Mouse (Mus musculus): ENCODE data around the gene Hspb8. TPM values are rescaled to one million over a fixed set of nuclear protein-coding genes. Genes with fewer than 3 reads are reported as not detected.

Hspb8 gene
- total and polyA plus RNA-seq, 3 experiments: not detected

- dilution Hi-C loops (cut with MboI; ENCODE audit: extremely low pct_ligation_motif_present, extremely low pct_unique_long_range_greater_than_20kb, low sequenced_read_pairs): no loop called here
- H3K36me3 ChIP-seq (replicated peaks in 1 of 2; ENCODE audit: control insufficient read depth in 1 of 2, insufficient read depth in 1 of 2, low read length in 1 of 2): no peaks in the 10 kb centered on the region
- in situ Hi-C loops (cut with MboI; ENCODE audit: low pct_ligation_motif_present, low pct_unique_long_range_greater_than_20kb, low sequenced_read_pairs): no loop called here
Measured at GRCm38 (mm10) chr5:116378872-116379271, 43.8 kb downstream of the Hspb8 start.

GRCm38 (mm10) chr5:116367923-116368322, 54.7 kb downstream of the Hspb8 start:
- dilution Hi-C loops (cut with MboI; ENCODE audit: extremely low pct_ligation_motif_present, extremely low pct_unique_long_range_greater_than_20kb, low sequenced_read_pairs): no loop called here
- H3K27me3 ChIP-seq (replicated peaks): no peaks in the 10 kb centered on the region
- H3K79me2 ChIP-seq (replicated peaks; ENCODE audit: control insufficient read depth, extremely low read depth, insufficient read depth, poor library complexity, severe bottlenecking): no peaks in the 10 kb centered on the region
- no peak overlapping the region for H3K4me2 ChIP-seq (ENCODE audit: insufficient read depth, low read depth, poor library complexity, severe bottlenecking)
- H3K9me3 ChIP-seq (replicated peaks; ENCODE audit: low read length): peaks cover 86% of the 10 kb centered on the region
- H3K4me3 ChIP-seq (replicated peaks in 1 of 3; ENCODE audit: low read depth in 2 of 3, low read length in 2 of 3, poor library complexity in 1 of 3): no peak overlapping the region
- in situ Hi-C loops (cut with MboI; ENCODE audit: low pct_ligation_motif_present, low pct_unique_long_range_greater_than_20kb, low sequenced_read_pairs): no loop called here
- no peak for DNase-seq (ENCODE audit: extremely low read depth)
- H3K27ac ChIP-seq (ENCODE audit: insufficient read depth, low read depth): no peak overlapping the region
- no peak overlapping the region for H3K9ac ChIP-seq (ENCODE audit: insufficient read depth, low read depth)
- H3K36me3 ChIP-seq (replicated peaks in 1 of 2; ENCODE audit: control insufficient read depth in 1 of 2, insufficient read depth in 1 of 2, low read length in 1 of 2): no peaks in the 10 kb centered on the region
- H3K4me1 ChIP-seq (ENCODE audit: control insufficient read depth in 1 of 2, insufficient read depth in 2 of 2): no peaks in the 10 kb centered on the region
- TF ChIP-seq JUN (IDR thresholded peaks at IDR 0.05; ENCODE audit: insufficient read depth, low read depth, low read length) (no peak), KAT2A (IDR thresholded peaks at IDR 0.05; ENCODE audit: insufficient replicate concordance, low read length) (no peak), POLR2AphosphoS2 (IDR thresholded peaks at IDR 0.05; ENCODE audit: low read depth, low read length) (no peak), MAZ (IDR thresholded peaks at IDR 0.05; ENCODE audit: low read depth, low read length) (no peak), ZKSCAN1 (IDR thresholded peaks at IDR 0.05; ENCODE audit: borderline replicate concordance, low read depth, low read length) (no peak), MXI1 (IDR thresholded peaks at IDR 0.05; ENCODE audit: low read depth, low read length) (no peak), E2F4 (IDR thresholded peaks at IDR 0.05; ENCODE audit: insufficient replicate concordance, low read depth, low read length) (no peak), IRF4 (IDR thresholded peaks at IDR 0.05; ENCODE audit: low read depth, low read length) (no peak), TCF12 (IDR thresholded peaks at IDR 0.05; ENCODE audit: low read depth, low read length) (no peak), EP300 (IDR thresholded peaks at IDR 0.05; ENCODE audit: low read length) (no peak), PAX5 (IDR thresholded peaks at IDR 0.05; ENCODE audit: low read length) (no peak)

More at GRCm38 (mm10) chr5:116378872-116379271, 43.8 kb downstream of the Hspb8 start:
- no peak for DNase-seq (ENCODE audit: extremely low read depth)
- no peak overlapping the region for H3K4me2 ChIP-seq (ENCODE audit: insufficient read depth, low read depth, poor library complexity, severe bottlenecking)
- no peaks in the 10 kb centered on the region for H3K79me2 ChIP-seq (replicated peaks; ENCODE audit: control insufficient read depth, extremely low read depth, insufficient read depth, poor library complexity, severe bottlenecking)
- H3K4me3 ChIP-seq (replicated peaks in 1 of 3; ENCODE audit: low read depth in 2 of 3, low read length in 2 of 3, poor library complexity in 1 of 3): no peak overlapping the region
- H3K9me3 ChIP-seq (replicated peaks; ENCODE audit: low read length): peaks cover 73% of the 10 kb centered on the region
- H3K9ac ChIP-seq (ENCODE audit: insufficient read depth, low read depth): no peak overlapping the region
- no peak overlapping the region for H3K27ac ChIP-seq (ENCODE audit: insufficient read depth, low read depth)
- H3K4me1 ChIP-seq (ENCODE audit: control insufficient read depth in 1 of 2, insufficient read depth in 2 of 2): no peaks in the 10 kb centered on the region
- H3K27me3 ChIP-seq (replicated peaks): no peaks in the 10 kb centered on the region
- TF ChIP-seq ELF1 (IDR thresholded peaks at IDR 0.05; ENCODE audit: low read depth, low read length) (no peak), CHD2 (IDR thresholded peaks at IDR 0.05; ENCODE audit: low read length) (no peak), MEF2A (IDR thresholded peaks at IDR 0.05; ENCODE audit: borderline replicate concordance, low read depth, low read length) (no peak), ZC3H11A (IDR thresholded peaks at IDR 0.05; ENCODE audit: low read depth, low read length) (no peak), UBTF (IDR thresholded peaks at IDR 0.05; ENCODE audit: low read depth, low read length) (no peak), E2F4 (IDR thresholded peaks at IDR 0.05; ENCODE audit: insufficient replicate concordance, low read depth, low read length) (no peak), USF1 (IDR thresholded peaks at IDR 0.05; ENCODE audit: low read depth, low read length) (no peak), TBP (conservative IDR thresholded peaks at IDR 0.05; ENCODE audit: low read depth, low read length) (no peak), ZKSCAN1 (IDR thresholded peaks at IDR 0.05; ENCODE audit: borderline replicate concordance, low read depth, low read length) (no peak)
